Mouse (Mus musculus) liver, adult 2 months (tissue): ENCODE measurements at regions not wholly inside any gene's neighbourhood (a gene's known extent, or its start where the extent isn't known, plus 50 kb on each side); places are given as distances from the start of the nearest gene placed in this dataset.

Experiments
- CTCF ChIP-seq: fragments of 200-500 bp; IDR thresholded peaks from 2 replicates; pipeline ENCODE4 v1.5.1; 2011; ENCODE audit warnings: low read depth, low read length, control low read depth
- POLR2A ChIP-seq: fragments of 200-500 bp; IDR thresholded peaks from 2 replicates; pipeline ENCODE4 v1.6.1; 2011; ENCODE audit warnings: low read length, control low read depth; ENCODE audit not compliant: insufficient read depth; ENCODE audit errors: extremely low read depth

GRCm38 (mm10) chr3:157399909-157400308, 134.1 kb upstream of the Zranb2 start:
- TF ChIP-seq POLR2A (no peak), CTCF (no peak)
